Mouse (Mus musculus) large intestine, adult 2 months (tissue): ENCODE measurements around the gene Psmb3. TPM values are rescaled to one million over a fixed set of nuclear protein-coding genes. Genes with fewer than 3 reads are reported as not detected.
"Not testable (repeated sequence)": the region's sequence is repeated elsewhere in the genome, so short reads cannot be mapped to it uniquely, and the experiment has no call there.

Experiments used
- DNase-seq: peaks from one replicate; pipeline ENCODE4 v3.0.0-alpha.2; 2012; ENCODE audit warnings: low read depth, low spot score
- WGBS: fragments of 180-500 bp; shearing (Covaris S2); methylation state at CpG from one replicate; pipeline ENCODE4 v1.1.7; 2018; 5-methylcytosine and 5-hydroxymethylcytosine counted together
- polyA plus RNA-seq: library from polyadenylated mRNA; depleted of rRNA; stranded (reverse); fragments of >200 nt; gene quantifications from 2 replicates; pipeline ENCODE4 v1.2.3, GENCODE M21; 2012

The Psmb3 gene
- polyA plus RNA-seq, 1 experiment, result 538 TPM

DNA sequence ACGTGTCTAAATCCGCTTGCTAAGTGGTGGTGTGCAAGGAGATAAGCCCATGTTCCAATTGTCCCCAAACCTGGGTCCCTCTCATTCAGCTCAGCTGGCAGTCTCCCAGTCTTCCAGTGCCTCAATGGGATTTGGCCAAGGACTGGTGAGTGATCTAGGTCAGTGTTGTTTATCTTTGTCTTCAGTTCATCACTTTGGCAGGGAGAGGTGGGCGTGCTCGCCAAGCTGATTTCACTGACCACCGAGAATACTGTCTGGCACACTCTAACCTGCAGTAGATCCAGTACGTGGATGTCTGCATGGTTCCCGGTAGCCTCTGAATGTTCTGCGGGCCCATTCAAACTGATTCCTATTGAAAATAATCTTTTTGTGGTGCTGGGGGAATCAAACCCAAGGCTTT lies 10.7 kb downstream of the Psmb3 start:
- DNase-seq, result no peak
- 75% methylated on average over 8 of the region's 8 CpGs for WGBS

DNA sequence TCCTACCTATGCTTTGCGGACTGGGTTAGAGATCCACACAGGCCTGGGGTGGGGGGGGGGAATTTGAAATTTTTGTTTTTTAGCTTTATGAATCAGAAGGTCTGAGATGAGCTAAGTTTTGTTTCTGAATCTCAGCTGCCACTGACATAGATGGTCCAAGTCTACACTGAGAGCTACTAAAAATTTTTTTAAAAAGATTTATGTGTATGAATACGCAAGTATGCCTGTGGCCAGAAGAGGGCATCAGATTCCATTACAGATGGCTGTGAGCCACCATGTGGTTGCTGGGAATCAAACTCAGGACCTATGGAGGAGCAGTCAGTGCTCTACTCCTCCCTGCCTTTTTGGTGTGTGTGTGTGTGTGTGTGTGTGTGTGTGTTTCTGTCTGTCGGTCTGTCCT lies 11.2 kb downstream of the Psmb3 start:
- 94% methylated on average over 3 of the region's 3 CpGs for WGBS
- DNase-seq, result no peak

DNA sequence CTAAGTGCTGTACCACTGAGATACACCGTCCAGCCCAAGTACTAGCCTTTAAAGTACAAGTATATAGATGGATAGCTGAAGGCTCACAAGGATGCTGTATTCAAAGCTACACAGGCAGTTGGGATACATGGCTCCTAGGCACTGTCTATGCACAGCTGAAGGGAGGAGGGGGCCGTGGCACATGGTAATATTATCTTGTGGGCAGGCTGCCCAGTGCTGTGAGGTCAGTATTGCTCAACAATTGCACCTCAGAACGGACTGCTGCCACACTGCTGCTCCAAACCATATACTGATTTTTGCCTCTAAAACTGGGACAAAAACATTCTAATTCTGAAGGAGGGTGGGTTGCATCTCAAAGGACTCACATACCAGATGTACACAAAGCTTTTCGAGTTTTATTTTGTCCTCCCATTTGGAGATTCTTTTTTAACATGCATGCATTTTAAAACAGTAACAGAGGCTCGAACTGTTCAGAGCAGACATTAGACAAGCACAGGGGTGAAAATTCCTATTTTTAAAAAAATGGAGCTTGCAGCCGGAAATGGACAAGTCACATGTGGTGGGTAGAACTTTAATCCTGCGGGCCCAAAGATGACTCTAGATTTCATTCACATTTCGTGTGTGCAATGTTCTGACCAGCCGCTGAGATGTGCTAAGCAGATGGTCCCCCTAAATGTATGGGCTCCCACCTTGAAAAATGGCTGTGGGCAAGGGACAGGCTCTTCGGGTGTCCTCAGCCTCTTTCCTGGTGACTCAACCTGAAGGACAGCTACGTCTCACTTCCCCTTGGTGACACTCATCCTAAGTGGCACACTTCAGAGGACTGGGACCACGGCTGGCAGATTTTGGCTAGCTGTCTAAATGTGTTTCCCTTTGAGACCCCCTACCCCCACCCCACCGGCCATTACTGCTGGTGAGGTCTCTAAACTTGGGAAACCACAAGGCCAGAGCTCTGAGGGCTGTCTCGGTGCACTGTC lies 11.9 kb downstream of the Psmb3 start:
- no peak for DNase-seq
- WGBS, result 78% methylated on average over 14 of the region's 14 CpGs

DNA sequence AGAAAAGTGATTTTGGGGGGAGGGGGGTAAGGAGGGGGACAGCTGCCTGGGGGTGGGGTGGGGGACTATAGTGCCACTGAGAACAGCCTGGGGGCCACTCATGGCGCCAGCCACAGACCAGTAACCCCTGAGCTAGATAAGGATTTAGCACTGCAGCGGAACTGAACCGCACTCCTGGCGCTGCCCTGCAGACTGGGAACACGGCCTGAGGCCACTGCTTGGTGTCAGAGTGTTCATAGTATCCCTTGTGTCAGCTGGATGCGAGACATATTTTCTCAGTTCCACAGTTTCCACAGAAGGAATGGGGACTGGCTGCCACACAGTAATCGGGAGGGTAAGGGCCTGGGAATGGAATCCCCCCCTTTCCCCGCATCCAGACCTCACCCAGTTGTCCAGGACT lies 12.8 kb downstream of the Psmb3 start:
- WGBS, result 94% methylated on average over 8 of the region's 8 CpGs

DNA sequence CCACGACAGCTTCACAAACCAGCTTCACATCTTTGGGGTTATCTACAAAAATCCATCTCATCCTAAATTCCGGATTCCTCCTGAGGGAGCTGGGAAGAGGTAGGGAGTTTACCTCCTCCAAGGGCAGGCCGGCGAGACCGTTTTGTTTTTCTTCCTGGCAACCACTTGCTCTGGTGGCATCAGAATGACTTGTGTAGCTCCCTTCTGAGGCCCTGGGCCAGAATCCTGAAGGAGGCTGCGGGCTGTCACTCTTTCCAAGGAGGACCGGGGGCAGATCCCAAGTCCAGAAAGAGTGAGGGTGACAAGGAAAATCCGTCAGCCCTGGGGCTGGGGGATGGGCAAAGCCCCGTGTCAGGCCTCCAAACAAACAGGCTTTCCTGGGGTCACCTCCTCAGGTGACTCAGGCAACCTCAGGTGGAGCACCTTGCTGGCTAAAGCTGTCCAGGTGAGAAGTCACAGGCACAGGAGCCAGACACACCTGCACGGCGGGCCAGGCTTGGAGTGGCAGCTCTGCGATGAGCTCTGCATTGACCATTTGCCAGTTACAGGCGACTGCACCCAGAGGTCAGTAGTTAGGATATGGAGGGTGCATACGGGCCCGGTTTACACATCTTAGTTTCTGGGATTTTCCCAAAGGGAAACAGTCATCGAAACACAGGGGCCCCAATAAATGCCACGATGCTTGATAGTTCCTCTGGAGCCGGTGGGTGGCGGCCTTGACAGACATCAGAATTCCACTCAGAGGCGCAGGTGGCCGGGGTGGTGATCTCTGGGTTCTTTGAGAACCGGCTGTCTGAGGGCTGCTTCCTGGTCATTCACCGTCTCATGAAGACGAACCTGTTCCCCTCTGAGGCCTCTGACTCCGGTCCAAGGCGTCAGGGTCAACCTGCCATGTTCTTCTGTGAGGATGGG lies 14.4 kb downstream of the Psmb3 start:
- no peak for DNase-seq
- WGBS, result 84% methylated on average over 26 of the region's 26 CpGs

More for the DNA sequence above, 12.8 kb downstream of the Psmb3 start:
- no peak for DNase-seq

DNA sequence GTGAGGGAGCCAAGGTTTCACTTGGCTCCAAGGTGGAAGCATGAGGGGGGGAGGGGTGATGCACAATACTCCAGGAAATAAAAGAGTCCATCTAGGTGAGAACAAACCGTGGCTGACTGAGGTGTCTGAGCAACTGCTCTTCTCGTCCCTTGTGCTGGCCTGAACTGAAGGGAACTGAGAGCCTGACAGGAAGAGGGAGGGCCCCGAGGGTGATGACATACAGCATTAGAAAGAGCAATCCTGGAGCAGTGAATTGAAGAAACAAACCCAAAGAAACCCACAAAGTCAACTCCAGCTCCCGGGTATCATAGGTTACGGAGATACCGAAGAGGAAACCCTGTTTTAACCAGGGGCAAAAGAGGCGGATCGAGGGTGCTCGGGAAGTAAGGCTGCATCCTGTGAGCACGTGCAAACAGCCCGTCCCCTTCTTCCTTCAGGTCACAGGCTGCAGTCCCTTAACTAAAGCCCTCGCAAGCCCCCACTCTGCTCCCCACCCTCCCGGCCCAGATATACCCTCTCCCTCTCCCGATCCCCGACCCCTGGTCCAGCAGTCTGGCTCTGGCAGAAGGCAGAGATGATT lies 15.2 kb downstream of the Psmb3 start:
- DNase-seq, result no peak
- WGBS, result 81% methylated on average over 15 of the region's 15 CpGs

DNA sequence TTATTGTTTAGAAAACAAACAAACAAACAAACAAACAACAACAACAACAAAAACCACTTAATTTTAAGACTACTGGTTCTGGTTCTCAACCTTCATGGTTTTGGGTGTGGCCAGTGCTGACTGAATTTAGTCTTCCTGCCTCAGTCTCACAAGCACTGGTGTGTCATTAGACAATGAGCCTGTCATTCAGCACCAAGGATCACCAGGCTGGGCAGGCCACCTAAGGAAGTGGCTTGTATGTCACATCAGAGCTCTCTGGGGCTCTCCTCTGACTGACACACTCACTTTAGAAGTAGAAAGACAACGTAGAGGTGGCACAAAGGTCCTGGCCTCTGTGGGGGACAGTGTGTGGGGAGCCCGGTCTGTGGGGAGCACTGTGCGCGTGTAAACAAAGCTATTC lies 15.8 kb downstream of the Psmb3 start:
- 84% methylated on average over 4 of the region's 4 CpGs for WGBS
- no peak for DNase-seq

DNA sequence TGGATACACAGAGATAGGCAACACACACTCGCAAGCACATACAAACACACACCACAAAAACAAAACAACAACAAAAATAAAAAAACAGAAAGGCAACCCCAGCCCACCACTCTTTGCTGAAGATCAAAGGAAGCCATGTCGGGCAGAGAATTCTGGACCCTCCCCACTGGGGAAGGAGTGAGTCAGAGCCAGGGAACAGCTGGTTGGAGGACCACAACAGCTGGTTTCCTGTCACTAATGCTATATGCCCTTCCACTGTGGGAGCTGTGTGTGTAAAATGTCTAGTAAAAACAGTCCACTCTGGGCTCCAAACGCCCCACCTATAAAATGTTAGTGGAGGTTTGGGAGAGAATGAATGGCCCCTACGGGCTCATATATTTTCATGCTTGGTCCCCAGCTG lies 18.1 kb downstream of the Psmb3 start:
- no peak for DNase-seq
- WGBS, result 88% methylated on average over 4 of the region's 4 CpGs

DNA sequence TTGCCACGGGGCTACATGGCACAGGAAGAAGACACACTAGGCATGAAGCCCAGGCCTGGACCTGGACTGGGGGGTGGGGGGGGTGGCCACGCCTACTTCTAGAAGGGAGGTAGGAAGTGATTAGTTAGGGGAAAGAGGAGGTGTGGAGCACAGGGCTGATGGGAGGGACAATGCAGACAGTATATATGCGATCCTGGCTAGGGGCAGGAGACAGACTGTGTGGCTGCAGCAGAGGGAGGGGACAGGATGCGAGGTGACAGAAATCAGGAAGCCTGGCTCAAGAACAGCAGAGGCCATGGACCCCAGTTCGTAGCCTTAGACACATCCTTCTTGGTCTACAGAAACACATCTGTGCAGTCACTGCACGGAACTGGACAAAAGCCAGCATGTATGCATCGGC lies 20.5 kb downstream of the Psmb3 start:
- no peak for DNase-seq
- WGBS, result 71% methylated on average over 7 of the region's 7 CpGs

DNA sequence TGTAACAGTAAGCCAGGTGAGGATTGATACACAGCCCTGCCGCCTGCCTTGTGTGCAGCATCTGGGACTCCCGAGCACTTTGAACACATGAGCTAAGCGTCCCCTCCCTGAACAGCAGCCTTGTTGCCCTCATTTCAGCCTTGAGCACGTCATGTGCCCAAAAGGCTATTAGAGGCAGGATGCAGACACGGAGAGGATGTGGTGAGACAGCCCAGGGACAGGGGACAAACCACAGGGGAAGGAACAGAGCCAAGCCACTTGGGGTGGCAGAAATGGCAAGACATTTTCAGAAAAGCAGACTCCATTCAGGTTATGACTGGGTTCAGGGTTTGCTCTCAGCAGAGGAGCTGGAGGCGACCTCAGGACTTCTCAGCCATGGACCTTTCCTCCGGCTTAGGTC lies 25.1 kb downstream of the Psmb3 start:
- DNase-seq, result no peak
- WGBS, result 74% methylated on average over 7 of the region's 7 CpGs

DNA sequence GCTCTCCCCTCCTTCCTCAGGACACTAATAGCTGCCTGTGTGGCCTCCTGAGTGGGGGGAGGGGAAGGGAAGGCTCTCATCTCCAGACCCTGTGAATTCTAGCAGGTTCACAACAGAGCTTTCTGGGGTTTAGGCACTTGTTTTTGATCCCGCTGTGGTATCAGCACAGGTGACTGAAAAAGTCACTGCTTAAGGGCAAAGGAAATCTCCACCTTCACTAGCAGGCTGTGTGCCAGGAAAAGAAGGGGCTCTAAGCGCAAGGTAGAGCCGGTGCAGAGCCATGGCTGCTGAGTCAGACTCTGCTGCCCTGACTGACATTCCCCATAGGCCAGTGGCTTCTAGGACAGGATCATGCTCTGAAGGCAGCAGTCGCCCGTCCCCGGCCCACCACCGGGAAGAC lies 25.5 kb downstream of the Psmb3 start:
- no peak for DNase-seq
- 83% methylated on average over 7 of the region's 7 CpGs for WGBS

DNA sequence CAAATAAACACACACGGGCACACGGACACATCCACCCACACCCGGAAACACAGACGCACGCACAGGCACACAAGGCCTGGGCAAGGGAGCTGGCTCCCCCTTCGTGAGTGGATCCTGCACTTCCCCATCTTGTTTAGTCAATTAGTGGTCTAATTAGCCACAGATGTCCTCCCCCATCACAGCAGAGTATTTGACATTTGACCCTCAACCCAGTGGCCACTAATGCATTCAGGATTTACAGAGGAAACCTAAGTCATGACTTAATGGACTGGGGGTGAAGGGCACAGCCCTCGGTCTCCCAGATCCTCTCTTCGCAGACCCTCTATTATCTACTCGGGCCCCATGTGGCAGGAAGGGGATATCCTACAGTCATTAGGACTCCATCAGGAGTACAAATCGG lies 30.5 kb downstream of the Psmb3 start:
- 65% methylated on average over 10 of the region's 10 CpGs for WGBS
- no peak for DNase-seq

DNA sequence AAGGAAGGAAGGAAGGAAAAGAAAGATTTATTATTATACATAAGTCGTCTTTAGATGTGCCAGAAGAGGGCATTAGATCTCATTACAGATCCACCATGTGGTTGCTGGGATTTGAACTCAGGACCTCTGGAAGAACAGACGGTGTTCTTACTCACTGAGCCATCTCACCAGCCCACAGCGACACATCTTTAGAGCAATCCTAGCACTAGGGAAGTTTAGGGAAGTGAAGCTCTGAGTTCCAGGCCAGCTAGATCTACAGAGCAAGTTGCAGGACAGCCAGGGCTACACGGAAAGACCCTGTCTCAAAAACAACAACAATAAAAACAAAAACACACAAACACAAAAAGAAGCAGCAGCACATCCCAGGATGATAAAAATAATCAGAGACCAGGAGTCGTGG lies 31.6 kb downstream of the Psmb3 start:
- WGBS, result 83% methylated on average over 5 of the region's 5 CpGs
- DNase-seq, result not testable (repeated sequence)

DNA sequence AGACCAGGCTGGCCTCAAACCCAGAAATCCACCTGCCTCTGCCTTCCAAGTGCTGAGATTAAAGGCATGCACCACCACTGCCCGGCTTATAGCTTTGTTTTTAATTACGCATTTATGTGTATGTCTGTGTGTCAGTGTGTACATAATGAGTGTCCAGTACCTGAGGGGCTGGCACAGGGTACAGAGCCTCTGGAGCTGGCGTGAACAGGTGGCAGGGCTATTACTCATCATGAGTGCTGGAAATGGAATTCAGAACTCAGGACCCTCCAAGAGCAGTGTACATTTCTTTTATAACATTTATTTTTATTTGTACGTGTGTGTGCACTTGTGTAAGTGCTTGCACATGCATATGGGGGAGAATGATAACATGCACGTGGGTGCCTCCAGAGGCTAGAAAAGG lies 33.4 kb downstream of the Psmb3 start:
- WGBS, result 79% methylated on average over 5 of the region's 5 CpGs

DNA sequence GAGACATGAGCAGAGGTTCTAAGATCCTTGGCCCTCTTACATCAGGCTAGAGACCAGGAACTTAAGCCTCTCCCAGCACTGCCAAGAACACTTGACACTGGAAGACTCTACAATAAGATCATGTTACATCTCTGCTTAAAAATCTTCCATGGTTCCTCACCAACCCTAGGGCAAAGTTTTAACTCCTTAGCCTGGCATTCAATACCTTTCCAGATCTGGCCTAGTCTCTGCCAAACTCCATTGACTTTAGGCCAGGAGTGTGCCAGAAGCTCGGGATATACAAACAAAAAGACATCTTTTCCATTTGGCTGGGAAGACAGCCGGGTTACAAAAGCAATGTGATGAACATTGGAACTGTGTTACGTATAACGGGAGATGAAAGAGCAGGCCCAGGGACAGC lies 34.4 kb downstream of the Psmb3 start:
- WGBS, result 60% methylated on average over 4 of the region's 4 CpGs
- no peak for DNase-seq

More for the DNA sequence above, 33.4 kb downstream of the Psmb3 start:
- DNase-seq, result no peak

DNA sequence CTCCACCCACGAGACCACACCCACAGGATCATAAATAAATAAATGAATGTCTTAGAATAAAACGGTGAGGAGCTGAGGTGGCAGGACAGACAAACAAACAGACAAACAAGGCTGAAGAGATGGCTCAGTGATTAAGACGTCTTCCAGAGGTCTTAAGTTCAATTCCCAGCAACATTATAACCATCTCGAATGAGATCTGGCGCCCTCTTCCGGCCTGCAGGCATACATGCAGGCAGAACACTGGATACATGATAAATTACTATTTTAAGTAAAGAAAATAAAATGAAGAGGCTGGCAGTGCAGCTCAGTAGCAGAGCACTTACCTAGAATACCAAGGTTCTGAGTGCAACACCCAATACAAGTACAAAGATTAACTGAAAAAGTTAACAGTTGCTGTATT lies 35.5 kb downstream of the Psmb3 start:
- 52% methylated on average over 6 of the region's 6 CpGs for WGBS
- no peak for DNase-seq

DNA sequence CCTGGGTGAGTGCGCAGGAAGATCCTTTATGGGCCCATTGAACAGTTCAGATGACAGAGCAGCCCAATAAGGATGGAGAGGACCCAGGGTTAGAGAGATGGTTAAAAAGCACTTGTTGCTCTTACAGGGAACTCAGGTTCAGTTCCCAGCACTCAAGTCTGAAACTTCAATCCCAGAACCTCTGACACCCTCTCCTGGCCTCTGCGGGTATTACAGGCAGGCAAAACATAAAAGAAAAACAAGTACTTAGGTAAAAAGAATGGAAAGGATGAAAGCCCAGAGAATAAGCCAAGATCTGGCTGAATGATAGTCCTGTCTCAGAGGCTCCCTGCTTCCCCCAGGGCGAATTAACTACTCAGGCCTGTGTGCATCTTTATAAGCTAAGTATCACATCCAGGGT lies 36.0 kb downstream of the Psmb3 start:
- DNase-seq, result no peak
- 95% methylated on average over 3 of the region's 3 CpGs for WGBS

DNA sequence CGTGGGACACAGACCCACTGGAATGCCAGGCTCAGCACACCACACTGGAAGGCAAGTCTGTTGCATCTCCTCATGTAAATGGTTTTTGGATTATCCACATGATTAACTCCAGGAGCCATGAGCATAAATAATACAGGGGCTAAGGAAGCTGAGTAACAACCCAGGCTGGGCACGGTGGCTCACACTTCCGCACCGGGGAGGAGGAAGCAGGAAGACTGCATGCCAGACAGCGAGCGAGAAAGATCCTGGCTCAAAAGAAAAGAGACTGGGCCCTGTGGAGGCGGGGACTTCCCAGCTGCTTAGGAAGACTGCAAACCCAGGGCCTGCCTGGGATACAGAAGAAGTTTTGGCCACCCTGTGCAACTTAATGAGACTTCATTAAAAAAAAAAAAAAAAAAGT lies 37.0 kb downstream of the Psmb3 start:
- 55% methylated on average over 7 of the region's 7 CpGs for WGBS

DNA sequence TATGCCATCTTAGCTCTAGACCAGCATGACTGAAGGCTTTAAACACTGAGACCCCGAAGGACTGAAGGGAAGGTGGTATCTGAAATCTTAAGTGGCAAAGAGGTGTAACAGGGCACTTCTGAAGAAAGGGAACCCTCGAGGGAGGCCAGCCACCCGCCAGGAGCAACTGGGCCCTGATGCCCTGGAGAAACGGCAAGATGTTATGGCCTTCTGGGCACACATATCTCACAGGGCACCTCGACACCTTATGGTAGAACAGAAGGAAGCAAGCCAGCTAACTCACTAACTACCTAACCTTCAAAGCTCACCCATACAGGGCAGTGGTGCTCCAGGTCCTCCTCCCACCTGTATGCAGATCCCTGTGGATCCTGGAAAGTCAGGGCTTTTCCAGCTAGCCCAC lies 39.0 kb downstream of the Psmb3 start:
- DNase-seq, result no peak
- 85% methylated on average over 5 of the region's 5 CpGs for WGBS

More for the DNA sequence above, 37.0 kb downstream of the Psmb3 start:
- DNase-seq, result no peak

DNA sequence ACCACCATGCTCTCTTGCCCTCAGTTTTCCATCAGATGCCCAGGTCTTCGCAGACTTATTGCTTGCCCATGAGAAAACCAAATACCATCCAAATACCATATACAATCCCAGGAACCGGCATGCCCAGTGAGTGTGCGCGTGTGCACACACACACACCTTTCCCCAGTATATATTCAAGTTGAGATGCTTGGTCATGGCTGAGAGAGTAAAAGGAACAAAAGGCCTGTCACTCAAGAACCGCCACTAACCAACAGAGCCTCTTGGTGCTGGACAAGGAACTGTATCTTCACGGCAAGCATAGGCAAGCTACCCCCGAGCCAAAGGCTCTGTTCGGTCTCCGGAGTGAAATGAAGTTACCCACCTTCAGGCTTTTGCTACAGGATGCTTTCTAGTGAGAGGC lies 39.4 kb downstream of the Psmb3 start:
- DNase-seq, result no peak
- WGBS, result 82% methylated on average over 9 of the region's 9 CpGs
